Mouse (Mus musculus) heart, adult 2 months (tissue): ENCODE measurements around the gene Kcnip1.

Experiments used
- EP300 ChIP-seq: fragments of 200-500 bp; IDR thresholded peaks from 2 replicates; pipeline ENCODE4 v1.6.1; 2011; ENCODE audit warnings: low read depth, low read length, control low read depth; ENCODE audit not compliant: insufficient read depth
- POLR2A ChIP-seq: fragments of 200-500 bp; IDR thresholded peaks from 2 replicates; pipeline ENCODE4 v1.6.1; 2011; ENCODE audit warnings: mild to moderate bottlenecking, low read depth, low read length, control low read depth; ENCODE audit not compliant: insufficient read depth

- TF ChIP-seq POLR2A (no peak), EP300 (no peak)
These were observed 131.9 kb downstream of the Kcnip1 start for GRCm38 (mm10) chr11:33860905-33861582.
